Mouse (Mus musculus): ENCODE data around the gene Rac3.

- no peak for TF ChIP-seq CTCF (IDR thresholded peaks at IDR 0.05; ENCODE audit: control insufficient read depth, insufficient read depth, low read length)
- no peak for TF ChIP-seq POLR2A (IDR thresholded peaks at IDR 0.05; ENCODE audit: borderline replicate concordance, control insufficient read depth, low read depth, low read length)
Measured at GRCm38 (mm10) chr11:120715131-120715530, 6.1 kb upstream of the Rac3 start.

All from bone marrow, adult 2 months (tissue).